Mouse (Mus musculus): ENCODE results near the gene Ulk4.

Ulk4 gene

DNA sequence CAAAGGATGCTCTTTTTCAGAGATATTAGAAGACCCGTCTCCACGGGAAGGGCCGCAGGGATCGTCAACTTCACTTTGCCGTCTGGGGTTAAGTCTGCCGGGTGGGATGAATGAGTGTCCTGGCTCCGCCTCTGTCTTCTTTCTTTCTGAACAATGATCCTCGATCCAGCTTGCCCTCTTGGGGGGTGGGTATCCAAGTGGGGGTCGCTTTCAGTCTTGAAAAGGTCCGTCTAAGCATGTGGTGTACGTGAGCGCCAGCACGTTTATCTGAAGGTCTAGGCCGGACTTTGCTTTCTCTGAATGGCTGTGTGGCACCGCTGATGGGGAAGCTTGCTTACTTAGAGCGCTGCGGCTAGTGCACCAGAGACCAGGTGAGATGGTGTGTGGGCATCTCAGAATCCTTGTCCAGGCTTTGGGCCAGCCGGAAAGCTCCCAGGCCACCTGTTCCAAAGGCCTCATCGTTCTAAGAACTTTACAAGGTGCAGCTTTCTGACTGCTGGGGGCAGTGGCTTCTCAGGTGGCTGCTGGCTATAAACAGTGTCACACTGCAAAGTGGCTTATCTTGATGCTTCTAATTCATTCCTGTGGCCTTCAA is 23.1 kb upstream of the Ulk4 start:
- no peak for DNase-seq (ENCODE audit: low read depth, low spot score)

- DNase-seq (ENCODE audit: low read depth, low spot score), result no peak
Observed at GRCm38 (mm10) chr9:121299223-121299755, 22.3 kb upstream of the Ulk4 start.

DNA sequence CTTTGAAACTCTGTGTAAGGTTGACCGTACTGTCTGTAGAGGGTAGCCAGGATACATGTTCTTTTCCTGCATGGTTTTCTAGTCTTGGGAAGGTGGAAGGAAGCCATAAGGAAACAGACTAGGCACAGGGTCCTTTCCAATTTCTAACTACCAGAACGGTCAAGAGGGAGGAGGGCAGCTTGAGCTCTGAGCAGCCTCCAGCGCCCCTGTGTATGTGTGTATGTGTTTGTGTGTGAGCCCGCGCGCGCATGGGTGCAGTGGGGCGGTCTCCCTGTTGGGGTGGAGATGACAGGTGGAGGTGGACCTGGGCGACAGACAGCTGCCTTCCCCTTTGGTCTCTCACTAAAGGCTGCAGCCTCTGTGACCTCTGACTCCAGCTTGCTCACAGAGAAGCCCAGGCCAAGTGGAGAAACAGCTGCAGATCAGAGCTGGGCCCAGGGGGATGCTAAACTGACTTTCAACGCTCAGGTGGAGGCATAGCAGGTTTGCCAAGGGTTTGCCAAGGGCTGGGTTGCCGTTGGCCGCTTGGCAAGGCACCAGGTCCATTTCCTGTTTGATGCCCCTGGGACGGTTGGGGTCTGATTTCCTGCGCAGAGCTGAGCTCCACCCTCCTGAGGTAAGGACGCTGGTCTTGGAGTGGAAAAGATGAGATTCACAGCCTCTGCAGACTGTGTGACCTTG is 21.6 kb upstream of the Ulk4 start:
- no peak for DNase-seq (ENCODE audit: low read depth, low spot score)

GRCm38 (mm10) chr9:121298065-121298398 is 21.0 kb upstream of the Ulk4 start:
- no peak for DNase-seq (ENCODE audit: low read depth, low spot score)

DNA sequence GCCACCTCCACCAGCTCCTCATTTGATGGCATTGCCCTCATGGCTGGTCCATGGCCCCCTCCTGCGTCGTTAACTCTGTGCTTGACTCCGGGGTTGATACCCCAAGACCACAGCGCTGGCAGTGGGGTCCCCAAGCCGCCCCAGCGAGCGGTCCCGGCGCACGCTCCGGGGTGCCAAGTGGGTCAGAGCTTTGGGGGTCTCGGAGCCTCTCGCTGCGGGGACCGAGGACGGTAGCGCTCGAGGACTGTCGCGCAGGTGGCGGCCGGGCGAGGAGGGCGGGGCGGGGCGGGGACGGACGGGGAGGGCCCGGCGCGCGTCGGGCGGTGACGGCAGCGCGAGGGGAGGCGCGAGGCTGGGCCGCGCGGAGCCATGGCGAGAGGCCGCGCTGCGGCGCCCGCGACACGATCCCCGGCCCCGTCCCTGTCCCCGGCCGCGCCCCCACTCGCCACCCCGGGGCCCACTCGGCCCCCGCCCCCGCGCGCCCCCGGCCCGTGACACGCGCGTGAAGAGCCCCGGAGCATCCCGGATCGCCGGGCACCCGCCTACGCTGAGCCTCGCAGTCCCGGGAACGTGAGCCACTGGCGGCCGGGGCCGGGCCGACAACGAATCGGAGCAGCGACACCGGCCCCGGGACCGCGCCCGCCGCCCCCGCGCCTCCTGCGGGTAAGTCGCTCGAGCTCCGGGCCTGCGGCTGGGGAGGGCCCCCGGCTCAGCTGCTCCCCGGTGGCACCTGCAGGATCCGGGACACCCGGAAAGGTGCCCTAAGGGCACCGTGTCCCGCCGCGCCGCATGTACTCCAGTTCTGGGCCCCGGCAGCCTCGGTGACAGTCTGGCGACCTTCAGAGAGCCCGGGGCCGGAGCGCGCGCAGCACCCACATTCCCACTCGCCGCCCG is 20.4 kb upstream of the Ulk4 start, which contains the start of gene Trak1:
Gene Trak1 (plus strand): TSS at position 332 of the 894 bp plus-strand sequence.
- no peak for DNase-seq (ENCODE audit: low read depth, low spot score)

DNA sequence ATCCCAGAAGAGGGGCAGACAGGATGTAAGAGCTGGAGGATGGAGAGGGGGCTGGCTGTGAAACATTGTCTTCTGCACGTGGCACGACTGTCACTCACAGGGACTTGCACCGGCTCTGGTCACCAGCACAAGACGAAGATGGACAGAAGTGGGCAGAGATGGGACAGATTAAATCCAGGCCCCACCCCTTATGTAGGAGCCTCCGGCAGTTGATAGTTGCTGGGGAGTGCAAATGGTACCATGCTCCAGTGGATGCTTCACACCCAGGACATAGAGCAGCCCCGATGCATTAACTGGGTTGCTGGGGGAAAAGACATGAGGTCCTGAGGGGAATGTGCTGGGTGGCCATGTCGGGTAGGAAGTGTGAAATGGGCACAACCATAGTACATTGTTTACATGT is 18.2 kb upstream of the Ulk4 start:
- no peak for DNase-seq (ENCODE audit: low read depth, low spot score)

DNA sequence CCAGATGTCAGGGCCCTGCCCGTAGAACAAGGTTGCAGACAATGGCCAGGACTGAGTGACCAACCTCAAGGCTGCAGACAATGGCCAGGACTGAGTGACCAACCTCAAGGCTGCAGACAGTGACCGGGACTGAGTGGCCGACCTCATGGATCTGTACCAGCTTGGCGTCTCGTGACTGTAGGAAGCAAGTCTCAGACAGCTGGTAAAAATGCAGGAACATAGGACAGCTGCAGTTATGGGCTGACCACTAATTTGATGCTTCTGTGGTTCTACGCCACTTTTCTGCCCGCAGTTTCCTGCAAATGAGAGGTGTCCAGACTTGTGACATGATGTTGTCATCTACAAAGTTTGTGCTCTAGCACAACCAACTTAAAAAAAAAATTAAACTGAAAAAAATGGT is 16.2 kb upstream of the Ulk4 start:
- no peak for DNase-seq (ENCODE audit: low read depth, low spot score)

DNA sequence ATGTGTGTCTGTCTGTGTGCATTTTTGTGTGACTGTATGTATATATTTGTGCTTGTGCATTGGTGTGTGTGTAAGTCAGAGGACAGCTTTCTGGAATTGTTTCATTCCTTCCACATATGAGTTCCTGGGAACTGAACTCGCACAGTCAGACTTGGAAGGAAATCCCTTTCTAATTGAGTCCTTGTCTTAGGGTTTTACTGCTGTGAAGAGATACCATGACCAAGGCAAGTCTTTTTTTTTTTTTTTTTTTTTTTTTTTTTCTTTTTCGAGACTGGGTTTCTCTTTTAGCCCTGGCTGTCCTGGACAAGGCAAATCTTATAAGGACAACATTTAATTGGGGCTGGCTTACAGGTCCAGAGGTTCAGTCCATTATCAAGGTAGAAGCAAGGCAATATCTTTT is 14.3 kb upstream of the Ulk4 start:
- DNase-seq (ENCODE audit: low read depth, low spot score), result no peak

GRCm38 (mm10) chr9:121286325-121286901 is 9.4 kb upstream of the Ulk4 start:
- no peak for DNase-seq (ENCODE audit: low read depth, low spot score)

- DNase-seq (ENCODE audit: low read depth, low spot score), result peak; percentile 67
Observed at GRCm38 (mm10) chr9:121285341-121286324, 8.6 kb upstream of the Ulk4 start.

DNA sequence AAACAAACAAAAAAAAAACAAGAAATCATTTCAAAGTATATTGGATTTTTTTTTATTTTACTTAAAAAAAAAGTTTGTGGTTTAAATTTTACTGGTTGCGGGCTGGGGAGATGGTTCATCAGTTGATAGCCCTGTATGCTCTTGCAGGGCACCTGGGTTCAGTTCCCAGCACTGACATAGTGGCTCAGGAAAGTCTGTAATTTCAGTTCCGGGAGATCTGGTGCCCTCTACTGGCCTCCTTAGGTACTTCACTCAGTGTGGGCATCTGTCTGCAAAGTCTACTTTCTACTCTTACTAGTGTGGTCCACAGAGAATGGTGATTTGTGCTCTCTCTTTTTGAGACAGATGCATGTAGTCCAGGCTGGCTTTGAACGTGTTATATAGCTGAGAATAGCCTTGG is 7.4 kb upstream of the Ulk4 start:
- DNase-seq (ENCODE audit: low read depth, low spot score), result peak; percentile 59

- DNase-seq (ENCODE audit: low read depth, low spot score), result no peak
Observed at GRCm38 (mm10) chr9:121283620-121284185, 6.7 kb upstream of the Ulk4 start.

DNA sequence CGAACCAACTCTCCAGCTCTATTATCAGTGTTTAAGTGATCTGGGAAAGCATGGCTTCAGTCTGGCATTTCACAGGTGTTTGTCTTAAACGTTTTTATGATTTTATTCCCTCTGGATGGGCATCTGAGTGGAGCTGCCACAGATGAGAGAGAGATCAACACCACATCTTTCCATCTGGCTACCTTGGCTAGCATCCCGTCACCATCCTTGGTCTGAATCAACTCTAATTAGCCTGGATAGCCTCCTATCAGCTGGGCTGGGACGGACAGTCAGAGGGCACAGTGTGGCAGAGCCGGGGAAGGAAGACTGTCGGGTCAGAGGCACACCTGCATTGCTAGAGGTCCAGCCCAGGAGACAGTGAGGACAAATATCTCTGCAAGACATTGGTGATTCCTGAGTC is 4.9 kb upstream of the Ulk4 start:
- DNase-seq (ENCODE audit: low read depth, low spot score), result no peak

GRCm38 (mm10) chr9:121279216-121279615 is 2.2 kb upstream of the Ulk4 start:
- no peak for DNase-seq (ENCODE audit: low read depth, low spot score)

- no peak for DNase-seq (ENCODE audit: low read depth, low spot score)
Observed at GRCm38 (mm10) chr9:121276745-121277117, 266 bp downstream of the Ulk4 start.

GRCm38 (mm10) chr9:121271561-121271960 is 5.4 kb downstream of the Ulk4 start:
- no peak for DNase-seq (ENCODE audit: low read depth, low spot score)

GRCm38 (mm10) chr9:121271149-121271548 is 5.8 kb downstream of the Ulk4 start:
- no peak for DNase-seq (ENCODE audit: low read depth, low spot score)

DNA sequence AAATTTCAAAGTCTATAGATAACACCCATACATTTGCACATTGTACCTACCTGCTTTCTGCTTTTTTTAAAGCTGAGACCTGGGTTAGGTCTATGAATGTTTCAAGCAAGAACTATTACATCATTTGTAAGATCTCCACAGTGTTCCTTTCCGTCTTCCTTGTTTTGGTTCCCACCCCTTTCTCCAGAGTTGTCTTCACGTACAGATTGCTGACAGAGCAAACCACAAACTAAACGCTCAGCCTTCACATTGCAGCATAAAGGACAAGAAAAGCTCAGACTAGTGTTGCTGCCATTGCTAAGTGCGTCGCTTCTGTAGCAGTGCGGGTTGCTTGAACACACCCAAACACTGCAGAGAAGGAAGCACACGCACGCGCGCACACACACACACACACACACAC is 11.7 kb downstream of the Ulk4 start:
- no peak for DNase-seq (ENCODE audit: low read depth, low spot score)

DNA sequence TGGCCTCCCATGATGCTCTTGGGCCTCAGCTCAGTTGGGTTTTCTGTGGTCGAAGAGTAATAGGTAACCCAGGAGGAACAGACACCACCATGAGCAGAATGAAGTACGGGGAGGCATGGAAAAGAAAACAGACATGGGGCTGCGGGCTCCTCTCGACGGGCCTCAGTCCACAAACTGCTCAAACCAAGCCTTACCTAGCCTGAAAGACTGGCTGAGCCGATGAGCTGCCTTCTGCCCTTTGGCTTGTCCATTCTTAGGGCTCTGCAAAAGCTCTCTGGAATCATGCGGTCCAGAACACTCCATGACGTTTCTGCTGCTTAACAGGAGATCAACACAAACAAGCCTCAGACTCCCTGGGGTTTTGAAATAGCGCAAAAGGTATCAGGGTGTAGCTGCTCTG is 19.9 kb downstream of the Ulk4 start:
- no peak for DNase-seq (ENCODE audit: low read depth, low spot score)

DNA sequence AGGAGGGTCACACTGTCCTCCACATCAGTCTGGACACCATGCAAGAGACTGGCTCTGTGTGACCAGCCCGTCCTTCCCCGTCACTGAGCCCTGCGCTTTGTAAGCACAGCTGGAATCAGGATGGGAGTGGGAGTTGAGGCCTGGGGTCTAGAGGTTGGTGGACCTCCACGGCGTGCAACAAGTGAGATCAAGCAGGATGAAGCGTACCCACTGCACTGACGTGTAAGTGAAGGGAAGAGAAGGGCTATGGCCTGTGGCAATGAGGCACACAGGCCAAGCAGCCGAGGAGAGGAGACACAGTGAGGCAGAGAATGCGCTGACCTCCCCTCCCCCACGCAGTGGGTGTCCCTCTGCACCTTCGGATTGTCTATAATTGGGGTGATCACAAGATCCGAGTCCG is 22.2 kb downstream of the Ulk4 start:
- no peak for DNase-seq (ENCODE audit: low read depth, low spot score)

DNA sequence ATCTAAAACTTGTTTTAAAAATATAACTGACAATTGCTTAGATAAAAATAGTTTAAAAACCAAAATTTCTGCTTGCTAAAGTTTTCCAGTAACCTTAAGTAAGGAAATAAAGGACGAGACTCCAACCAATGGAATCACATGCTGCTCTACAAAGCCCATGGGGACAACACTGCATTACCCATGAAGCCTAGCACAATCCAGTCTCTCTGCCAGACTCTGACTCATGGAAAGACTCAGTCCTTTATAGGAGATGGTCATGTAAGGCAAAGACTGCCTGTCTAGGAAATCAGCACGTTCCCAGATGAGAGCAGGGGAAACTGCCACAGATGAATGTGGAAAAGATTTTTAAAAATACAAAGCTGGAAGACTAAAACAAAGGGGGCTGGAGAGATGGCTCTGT is 23.0 kb downstream of the Ulk4 start:
- DNase-seq (ENCODE audit: low read depth, low spot score), result no peak
